Mouse (Mus musculus): ENCODE results near the gene H2-DMb1. TPM values are rescaled to one million over a fixed set of nuclear protein-coding genes. Genes with fewer than 3 reads are reported as not detected.
A peak's percentile ranks its signal among the peaks of the same experiment; 100 is the strongest.

The H2-DMb1 gene
- polyA plus RNA-seq, 1 experiment from 2014 or later: 1.6 TPM

DNA sequence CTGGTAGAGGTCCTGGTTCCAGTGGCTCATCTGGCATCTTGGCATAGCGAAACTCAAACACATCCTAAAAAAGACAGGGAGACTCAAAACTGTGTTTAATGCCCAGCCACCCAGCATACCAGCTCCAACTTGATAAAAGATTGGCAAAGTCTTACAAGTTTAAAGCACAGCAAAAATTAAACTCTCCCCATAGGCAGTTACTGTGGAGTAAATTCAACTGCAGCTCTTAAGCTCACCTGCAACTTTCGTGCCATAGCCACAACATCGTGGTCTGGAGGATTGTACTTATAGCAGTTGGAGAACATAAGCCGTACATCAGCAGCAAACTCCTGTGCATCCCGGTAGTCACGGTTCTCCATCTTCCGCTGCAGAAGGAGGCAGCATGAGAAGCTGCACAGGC is 38.8 kb upstream of the H2-DMb1 start:
- Histone ChIP-seq H3K27me3 (ENCODE audit: control insufficient read depth, insufficient read depth, low read length) (no peaks in the 10 kb centered on the region), H3K27ac (ENCODE audit: low read length) (no peak overlapping the region), H3K4me2 (replicated peaks; ENCODE audit: low read depth, low read length) (no peak overlapping the region), H3K36me3 (ENCODE audit: control insufficient read depth, insufficient read depth, low read length) (peaks cover 87% of the 10 kb centered on the region), H3K4me1 (ENCODE audit: control insufficient read depth, insufficient read depth, low read length) (peaks cover 9% of the 10 kb centered on the region), H3K4me3 (ENCODE audit: low read depth, low read length) (no peak overlapping the region), H3K9me3 (ENCODE audit: control insufficient read depth, low read depth, low read length) (no peaks in the 10 kb centered on the region), H3K9ac (replicated peaks; ENCODE audit: low read depth, low read length) (no peak overlapping the region)
- WGBS: 89% methylated on average over 7 of the region's 7 CpGs
- ATAC-seq (ENCODE audit: insufficient number of reproducible peaks, insufficient read depth, low FRiP score, low read depth): no peak

- peaks cover 65% of the 10 kb centered on the region for H3K36me3 ChIP-seq (ENCODE audit: control insufficient read depth, insufficient read depth, low read length)
- 22% methylated on average over 7 of the region's 7 CpGs for WGBS
- peaks cover 9% of the 10 kb centered on the region for H3K4me1 ChIP-seq (ENCODE audit: control insufficient read depth, insufficient read depth, low read length)
These were observed 36.0 kb upstream of the H2-DMb1 start for GRCm38 (mm10) chr17:34116736-34117370.

GRCm38 (mm10) chr17:34117421-34118112 is 35.3 kb upstream of the H2-DMb1 start:
- peak overlapping the region; percentile 98 for H3K4me2 ChIP-seq (replicated peaks; ENCODE audit: low read depth, low read length)
- no peak overlapping the region; the same call in 1 of the 2 replicates for H3K27ac ChIP-seq (ENCODE audit: low read length)
- peaks cover 57% of the 10 kb centered on the region for H3K36me3 ChIP-seq (ENCODE audit: control insufficient read depth, insufficient read depth, low read length)
- peaks cover 9% of the 10 kb centered on the region for H3K4me1 ChIP-seq (ENCODE audit: control insufficient read depth, insufficient read depth, low read length)
- H3K27me3 ChIP-seq (ENCODE audit: control insufficient read depth, insufficient read depth, low read length): no peaks in the 10 kb centered on the region
- peak overlapping the region; percentile 94 for H3K9ac ChIP-seq (replicated peaks; ENCODE audit: low read depth, low read length)
- no peaks in the 10 kb centered on the region for H3K9me3 ChIP-seq (ENCODE audit: control insufficient read depth, low read depth, low read length)
- WGBS: 0% methylated on average over 5 of the region's 5 CpGs
- peak overlapping the region; percentile 99 for H3K4me3 ChIP-seq (ENCODE audit: low read depth, low read length)
- ATAC-seq (ENCODE audit: insufficient number of reproducible peaks, insufficient read depth, low FRiP score, low read depth): no peak

More at GRCm38 (mm10) chr17:34116736-34117370, 36.0 kb upstream of the H2-DMb1 start:
- Histone ChIP-seq H3K9ac (replicated peaks; ENCODE audit: low read depth, low read length) (peak overlapping the region; percentile 94), H3K4me2 (replicated peaks; ENCODE audit: low read depth, low read length) (peak overlapping the region; percentile 98), H3K9me3 (ENCODE audit: control insufficient read depth, low read depth, low read length) (no peaks in the 10 kb centered on the region), H3K27ac (ENCODE audit: low read length) (no peak overlapping the region), H3K4me3 (ENCODE audit: low read depth, low read length) (peak overlapping the region; percentile 99), H3K27me3 (ENCODE audit: control insufficient read depth, insufficient read depth, low read length) (no peaks in the 10 kb centered on the region)
- ATAC-seq (ENCODE audit: insufficient number of reproducible peaks, insufficient read depth, low FRiP score, low read depth): no peak

DNA sequence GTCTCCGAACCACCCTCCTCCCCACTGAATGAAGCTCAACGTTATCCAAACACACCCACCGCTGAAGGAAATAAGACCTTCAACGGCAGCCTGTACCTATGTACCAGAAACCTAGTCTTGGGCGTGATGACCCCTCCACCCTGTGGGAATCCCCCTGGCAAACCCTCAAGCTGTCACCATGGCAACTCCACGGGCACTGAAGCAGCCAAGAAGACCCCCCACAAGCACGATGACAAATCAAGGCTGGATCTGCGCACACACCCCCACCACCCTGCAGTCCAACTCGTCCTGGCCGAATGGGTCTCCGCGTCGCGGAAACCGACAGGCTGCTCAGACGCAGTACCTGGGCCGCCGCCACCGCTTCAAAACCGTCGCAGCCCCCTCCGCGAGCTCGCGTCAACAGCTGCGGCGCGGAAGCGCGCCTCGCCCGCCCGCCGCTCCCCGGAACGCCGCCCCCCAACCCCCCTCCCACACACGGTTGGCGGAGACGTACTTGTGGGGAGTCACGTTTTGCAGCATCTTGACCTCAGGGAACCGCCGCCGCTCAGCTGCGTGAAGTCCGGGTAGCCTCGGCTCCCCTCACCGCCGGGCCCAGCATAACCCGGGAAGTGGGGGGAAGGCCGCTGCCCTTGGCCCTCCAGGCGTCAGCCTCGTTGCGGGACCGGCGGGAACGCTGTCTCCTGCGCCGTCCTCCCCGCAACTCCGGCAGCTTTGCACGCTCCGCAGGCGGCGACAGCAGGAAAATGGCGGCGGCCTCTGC is 34.6 kb upstream of the H2-DMb1 start:
- peaks cover 50% of the 10 kb centered on the region for H3K36me3 ChIP-seq (ENCODE audit: control insufficient read depth, insufficient read depth, low read length)
- peak overlapping the region; percentile 99 for H3K4me3 ChIP-seq (ENCODE audit: low read depth, low read length)
- H3K4me1 ChIP-seq (ENCODE audit: control insufficient read depth, insufficient read depth, low read length): peaks cover 9% of the 10 kb centered on the region
- H3K9ac ChIP-seq (replicated peaks; ENCODE audit: low read depth, low read length): peak overlapping the region; percentile 94
- no peaks in the 10 kb centered on the region for H3K27me3 ChIP-seq (ENCODE audit: control insufficient read depth, insufficient read depth, low read length)
- under 1% methylated on average over 67 of the region's 67 CpGs for WGBS
- no peaks in the 10 kb centered on the region for H3K9me3 ChIP-seq (ENCODE audit: control insufficient read depth, low read depth, low read length)
- no peak for ATAC-seq (ENCODE audit: insufficient number of reproducible peaks, insufficient read depth, low FRiP score, low read depth)
- H3K4me2 ChIP-seq (replicated peaks; ENCODE audit: low read depth, low read length): peak overlapping the region; percentile 98
- peak overlapping the region; percentile 100 for H3K27ac ChIP-seq (ENCODE audit: low read length)

- Histone ChIP-seq H3K27me3 (ENCODE audit: control insufficient read depth, insufficient read depth, low read length) (no peaks in the 10 kb centered on the region), H3K27ac (ENCODE audit: low read length) (peak overlapping the region; percentile 100), H3K4me2 (replicated peaks; ENCODE audit: low read depth, low read length) (peak overlapping the region; percentile 98), H3K9ac (replicated peaks; ENCODE audit: low read depth, low read length) (peak overlapping the region; percentile 94), H3K4me1 (ENCODE audit: control insufficient read depth, insufficient read depth, low read length) (peaks cover 14% of the 10 kb centered on the region), H3K4me3 (ENCODE audit: low read depth, low read length) (peak overlapping the region; percentile 99), H3K36me3 (ENCODE audit: control insufficient read depth, insufficient read depth, low read length) (peaks cover 44% of the 10 kb centered on the region), H3K9me3 (ENCODE audit: control insufficient read depth, low read depth, low read length) (no peaks in the 10 kb centered on the region)
- ATAC-seq (ENCODE audit: insufficient number of reproducible peaks, insufficient read depth, low FRiP score, low read depth): no peak
- under 1% methylated on average over 38 of the region's 38 CpGs for WGBS
These were observed 34.0 kb upstream of the H2-DMb1 start for GRCm38 (mm10) chr17:34118873-34119248.

DNA sequence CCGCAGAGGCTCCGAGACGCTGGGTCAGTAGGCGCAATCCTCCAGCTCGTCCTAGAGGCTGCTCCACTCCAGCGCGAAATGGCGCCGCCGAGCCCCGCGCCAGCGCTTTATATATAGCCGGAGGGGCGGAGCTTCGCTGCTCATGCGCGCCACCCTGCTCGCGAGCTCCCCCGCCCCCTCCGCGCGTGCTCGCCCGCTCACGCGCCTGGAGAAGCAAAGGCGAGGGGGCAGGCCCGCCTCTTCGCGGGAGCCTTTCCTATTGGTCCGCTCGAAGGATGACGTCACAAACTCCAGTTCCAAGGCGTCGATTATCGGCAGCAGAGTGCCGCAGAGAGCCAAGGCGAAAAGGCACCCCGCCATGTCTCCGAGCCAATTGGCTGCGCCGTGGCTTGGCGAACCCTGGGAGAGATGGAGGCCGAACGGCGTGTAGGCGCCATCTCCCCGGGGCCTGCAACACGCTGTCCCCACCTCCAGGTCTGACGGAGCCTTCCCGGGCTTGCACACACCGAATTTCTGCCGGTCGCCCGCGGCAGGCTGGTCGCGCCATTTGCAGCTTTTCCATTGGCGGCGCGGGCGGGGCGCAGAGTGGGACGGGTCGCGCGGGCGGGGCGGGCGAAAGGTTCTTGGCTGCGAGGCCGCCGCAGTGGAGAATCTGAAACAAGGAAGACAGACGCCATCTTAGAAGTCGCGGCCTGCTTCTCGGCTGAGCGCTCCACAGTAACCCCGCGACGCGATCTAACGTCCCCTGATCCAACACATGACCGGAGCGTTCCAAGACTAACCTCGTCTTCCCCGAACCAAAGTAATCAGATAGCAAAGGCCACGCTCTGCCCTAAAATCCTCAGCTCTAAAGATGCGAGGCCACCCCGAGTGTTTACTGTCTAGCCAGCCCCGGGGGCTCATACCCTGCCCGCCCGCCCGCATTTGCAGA is 33.4 kb upstream of the H2-DMb1 start, which contains the start of gene H2-DMa:
H2-DMa (plus strand) TSS at position 293 of the 931 bp plus-strand sequence.
- Histone ChIP-seq H3K9me3 (ENCODE audit: control insufficient read depth, low read depth, low read length) (no peaks in the 10 kb centered on the region), H3K27me3 (ENCODE audit: control insufficient read depth, insufficient read depth, low read length) (no peaks in the 10 kb centered on the region), H3K4me3 (ENCODE audit: low read depth, low read length) (peak within 1 kb of the TSS; percentile 99), H3K9ac (replicated peaks; ENCODE audit: low read depth, low read length) (peak within 1 kb of the TSS; percentile 94), H3K4me1 (ENCODE audit: control insufficient read depth, insufficient read depth, low read length) (peaks cover 14% of the 10 kb centered on the region), H3K4me2 (replicated peaks; ENCODE audit: low read depth, low read length) (peak within 1 kb of the TSS; percentile 98), H3K36me3 (ENCODE audit: control insufficient read depth, insufficient read depth, low read length) (peaks cover 38% of the 10 kb centered on the region), H3K27ac (ENCODE audit: low read length) (peak within 1 kb of the TSS; percentile 100)
- ATAC-seq (ENCODE audit: insufficient number of reproducible peaks, insufficient read depth, low FRiP score, low read depth): peak; percentile 79
- 2% methylated on average over 96 of the region's 96 CpGs for WGBS

- no peaks in the 10 kb centered on the region for H3K9me3 ChIP-seq (ENCODE audit: control insufficient read depth, low read depth, low read length)
- peaks cover 14% of the 10 kb centered on the region for H3K4me1 ChIP-seq (ENCODE audit: control insufficient read depth, insufficient read depth, low read length)
- peak overlapping the region; percentile 90 for H3K9ac ChIP-seq (replicated peaks; ENCODE audit: low read depth, low read length)
- peak overlapping the region; percentile 99 for H3K4me3 ChIP-seq (ENCODE audit: low read depth, low read length)
- H3K36me3 ChIP-seq (ENCODE audit: control insufficient read depth, insufficient read depth, low read length): peaks cover 31% of the 10 kb centered on the region
- no peaks in the 10 kb centered on the region for H3K27me3 ChIP-seq (ENCODE audit: control insufficient read depth, insufficient read depth, low read length)
- peak; percentile 19; the same call in 1 of the 2 replicates for ATAC-seq (ENCODE audit: insufficient number of reproducible peaks, insufficient read depth, low FRiP score, low read depth)
- H3K4me2 ChIP-seq (replicated peaks; ENCODE audit: low read depth, low read length): peak overlapping the region; percentile 98
- under 1% methylated on average over 36 of the region's 42 CpGs for WGBS
- peak overlapping the region; percentile 100 for H3K27ac ChIP-seq (ENCODE audit: low read length)
These were observed 32.6 kb upstream of the H2-DMb1 start for GRCm38 (mm10) chr17:34120180-34120723.
